Mouse (Mus musculus) liver, adult 2 months (tissue): ENCODE data around the gene Odf4. TPM values are rescaled to one million over a fixed set of nuclear protein-coding genes. Genes with fewer than 3 reads are reported as not detected.

Experiments
- DNase-seq: peaks from one replicate; pipeline ENCODE4 v3.0.0-alpha.2; 2011; ENCODE audit warnings: low read depth, low spot score; ENCODE audit errors: extremely low read depth
- H3K27ac ChIP-seq: fragments of 200-500 bp; replicated peaks from 2 replicates; pipeline ENCODE4 v1.5.1; 2012; ENCODE audit warnings: low read depth, mild to moderate bottlenecking, control low read depth, inconsistent platforms, low read length; ENCODE audit not compliant: insufficient read depth
- H3K27me3 ChIP-seq: fragments of 200-500 bp; 2 replicates; pipeline ENCODE4 v1.6.1; 2012; ENCODE audit warnings: mild to moderate bottlenecking, moderate library complexity, low read length, inconsistent platforms; ENCODE audit not compliant: control insufficient read depth, insufficient read depth
- H3K36me3 ChIP-seq: fragments of 200-500 bp; 2 replicates; pipeline ENCODE4 v1.6.1; 2012; ENCODE audit warnings: low read length, inconsistent platforms; ENCODE audit not compliant: control insufficient read depth, insufficient read depth
- H3K4me1 ChIP-seq: fragments of 200-500 bp; 2 replicates; pipeline ENCODE4 v1.6.1; 2011; ENCODE audit warnings: low read length; ENCODE audit not compliant: control insufficient read depth, insufficient read depth
- H3K4me3 ChIP-seq: fragments of 200-500 bp; 2 replicates; pipeline ENCODE4 v1.5.1; 2011; ENCODE audit warnings: low read depth, mild to moderate bottlenecking, control low read depth, low read length, moderate library complexity; ENCODE audit not compliant: insufficient read depth
- H3K79me2 ChIP-seq: fragments of 200-500 bp; 2 replicates; pipeline ENCODE4 v1.6.1; 2012; ENCODE audit warnings: inconsistent platforms, mild to moderate bottlenecking, low read length, moderate library complexity; ENCODE audit not compliant: control insufficient read depth, insufficient read depth
- H3K9ac ChIP-seq: fragments of 200-500 bp; 2 replicates; pipeline ENCODE4 v1.6.1; 2012; ENCODE audit warnings: low read depth, mild to moderate bottlenecking, control low read depth, inconsistent platforms, low read length
- CTCF ChIP-seq: fragments of 200-500 bp; IDR thresholded peaks from 2 replicates; pipeline ENCODE4 v1.5.1; 2011; ENCODE audit warnings: low read depth, low read length, control low read depth
- POLR2A ChIP-seq: fragments of 200-500 bp; IDR thresholded peaks from 2 replicates; pipeline ENCODE4 v1.6.1; 2011; ENCODE audit warnings: low read length, control low read depth; ENCODE audit not compliant: insufficient read depth; ENCODE audit errors: extremely low read depth
- whole genome bisulfite sequencing: fragments of 180-500 bp; shearing (Covaris S2); methylation state at CpG from one replicate; pipeline ENCODE4 v1.1.7; 2018; 5-methylcytosine and 5-hydroxymethylcytosine counted together
- polyA plus RNA-seq: library from polyadenylated mRNA; depleted of rRNA; stranded (reverse); fragments of >200 nt; gene quantifications from 2 replicates; pipeline ENCODE4 v1.2.3, GENCODE M21; 2012
- total RNA-seq: library from RNA; depleted of rRNA; stranded (reverse); fragments of >200 nt; gene quantifications from 2 replicates; pipeline ENCODE4 v1.2.3, GENCODE M21; 2014

Gene Odf4
- total and polyA plus RNA-seq, 2 experiments, result not detected

- H3K9ac ChIP-seq, result peak within 1 kb of the TSS; percentile 87
- H3K4me1 ChIP-seq, result peaks cover under 1% of the 10 kb centered on the region; the same call in 1 of the 2 replicates
- WGBS, result under 1% methylated on average over 52 of the region's 52 CpGs
- TF ChIP-seq POLR2A, result peak; percentile 85
- TF ChIP-seq CTCF, result peak; percentile 94
- peak within 1 kb of the TSS; percentile 89 for H3K4me3 ChIP-seq
- peak within 1 kb of the TSS; percentile 58 for H3K27ac ChIP-seq
- no peaks in the 10 kb centered on the region for H3K27me3 ChIP-seq
- peak; percentile 91 for DNase-seq
- no peaks in the 10 kb centered on the region for H3K79me2 ChIP-seq
- peaks cover 35% of the 10 kb centered on the region for H3K36me3 ChIP-seq
These were observed 25.4 kb downstream of the Odf4 start, which contains the start of gene Rpl26 for GRCm38 (mm10) chr11:68901351-68902046. TSS of gene Rpl26 (plus strand) at chr11:68901583.

GRCm38 (mm10) chr11:68900519-68901350 is 26.1 kb downstream of the Odf4 start:
- Histone ChIP-seq H3K4me1 (no peaks in the 10 kb centered on the region), H3K9ac (peak overlapping the region; percentile 56), H3K27ac (no peak overlapping the region), H3K27me3 (no peaks in the 10 kb centered on the region), H3K4me3 (peak overlapping the region; percentile 61), H3K79me2 (no peaks in the 10 kb centered on the region), H3K36me3 (peaks cover 30% of the 10 kb centered on the region)
- 25% methylated on average over 31 of the region's 31 CpGs for WGBS
- DNase-seq, result no peak
- TF ChIP-seq POLR2A, result no peak
- no peak for TF ChIP-seq CTCF

DNA sequence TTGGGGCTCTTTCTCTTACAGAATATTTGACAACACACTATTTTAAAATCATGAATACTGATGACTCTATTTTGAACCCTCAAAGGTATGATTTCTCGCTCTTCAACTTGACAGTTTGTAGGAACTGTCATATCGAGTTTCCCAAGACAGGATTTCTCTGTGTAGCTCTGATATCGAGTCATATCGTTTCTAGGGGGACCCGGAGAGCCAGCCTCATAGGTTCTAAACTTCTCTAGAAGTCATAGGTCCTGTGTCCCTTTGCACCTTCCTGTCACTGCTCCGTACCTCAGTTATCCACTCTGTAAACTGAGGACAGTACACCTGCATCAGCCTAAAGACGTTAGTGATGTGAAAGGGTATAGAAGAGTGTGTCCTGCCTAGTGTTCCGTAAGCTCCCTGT is 27.1 kb downstream of the Odf4 start:
- Histone ChIP-seq H3K9ac (no peak overlapping the region), H3K4me1 (no peaks in the 10 kb centered on the region), H3K36me3 (peaks cover 21% of the 10 kb centered on the region), H3K4me3 (no peak overlapping the region), H3K79me2 (no peaks in the 10 kb centered on the region), H3K27ac (no peak overlapping the region), H3K27me3 (no peaks in the 10 kb centered on the region)
- no peak for TF ChIP-seq CTCF
- no peak for TF ChIP-seq POLR2A
- 84% methylated on average over 8 of the region's 8 CpGs for WGBS
- DNase-seq, result no peak

DNA sequence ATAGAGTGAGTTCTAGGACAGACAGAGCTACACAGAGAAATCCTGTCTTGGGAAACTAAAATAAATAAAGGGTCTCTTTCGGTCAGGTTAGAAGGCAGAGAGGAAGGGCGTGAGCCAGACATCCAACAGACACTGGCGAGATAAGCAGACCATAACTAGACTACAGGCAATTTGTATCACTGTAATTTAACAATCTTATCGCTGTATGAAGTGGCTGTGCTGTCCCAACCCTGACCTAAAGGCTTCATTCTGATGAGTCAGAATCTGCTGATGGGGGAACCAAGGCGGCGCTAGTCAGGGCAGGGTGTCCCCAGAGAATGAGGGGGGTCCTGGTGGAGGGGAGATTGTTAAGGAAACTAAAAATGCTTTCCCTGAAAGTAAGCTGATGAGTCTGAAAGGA is 28.1 kb downstream of the Odf4 start:
- H3K4me1 ChIP-seq, result no peaks in the 10 kb centered on the region
- H3K4me3 ChIP-seq, result no peak overlapping the region
- no peak for DNase-seq
- WGBS, result 75% methylated on average over 6 of the region's 6 CpGs
- TF ChIP-seq POLR2A (no peak), CTCF (no peak)
- H3K36me3 ChIP-seq, result peaks cover 11% of the 10 kb centered on the region
- no peaks in the 10 kb centered on the region for H3K79me2 ChIP-seq
- no peak overlapping the region for H3K9ac ChIP-seq
- peak overlapping the region; percentile 42; the same call in 1 of the 2 replicates for H3K27ac ChIP-seq
- no peaks in the 10 kb centered on the region for H3K27me3 ChIP-seq

DNA sequence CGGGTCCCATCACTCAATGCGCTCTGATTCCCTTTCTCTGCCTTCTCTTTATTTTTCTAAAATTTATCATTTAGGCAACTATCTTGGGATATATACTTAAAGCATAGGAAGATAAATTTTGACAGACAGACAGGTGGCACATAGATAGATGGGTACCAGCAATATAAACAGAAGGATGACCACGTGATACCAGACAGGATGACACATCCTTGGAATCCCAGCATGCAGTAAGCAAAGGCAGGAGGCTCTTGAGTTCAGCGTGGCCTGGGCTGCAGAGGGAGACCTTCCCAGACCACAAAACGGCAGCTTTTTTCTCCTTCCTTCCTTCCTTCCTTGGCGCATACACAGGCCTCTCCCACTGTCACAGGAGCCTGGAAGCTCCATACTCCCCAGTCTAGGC is 29.0 kb downstream of the Odf4 start:
- no peaks in the 10 kb centered on the region for H3K27me3 ChIP-seq
- no peaks in the 10 kb centered on the region for H3K4me1 ChIP-seq
- H3K9ac ChIP-seq, result no peak overlapping the region
- peaks cover 2% of the 10 kb centered on the region; the same call in 1 of the 2 replicates for H3K36me3 ChIP-seq
- DNase-seq, result no peak
- H3K79me2 ChIP-seq, result no peaks in the 10 kb centered on the region
- H3K27ac ChIP-seq, result no peak overlapping the region
- no peak overlapping the region for H3K4me3 ChIP-seq
- no peak for TF ChIP-seq POLR2A
- TF ChIP-seq CTCF, result no peak
- WGBS, result 64% methylated on average over 6 of the region's 6 CpGs

- DNase-seq, result peak; percentile 42
- Histone ChIP-seq H3K79me2 (no peaks in the 10 kb centered on the region), H3K36me3 (no peaks in the 10 kb centered on the region), H3K27ac (no peak overlapping the region), H3K4me1 (no peaks in the 10 kb centered on the region), H3K9ac (no peak overlapping the region), H3K4me3 (no peak overlapping the region), H3K27me3 (no peaks in the 10 kb centered on the region)
- TF ChIP-seq POLR2A (no peak), CTCF (peak; percentile 58; the same call in 1 of the 2 replicates)
- WGBS, result 58% methylated on average over 4 of the region's 4 CpGs
These were observed 29.8 kb downstream of the Odf4 start for GRCm38 (mm10) chr11:68897120-68897519.
